Mouse (Mus musculus) embryonic fibroblast, embryonic 13.5 days (primary cell): Measurements from ENCODE around the gene Arhgap20.

Experiments used
- CTCF ChIP-seq: IDR thresholded peaks from 2 replicates; pipeline ENCODE4 v1.5.1; 2011; ENCODE audit warnings: mild to moderate bottlenecking, control low read depth, low read length, moderate library complexity, borderline replicate concordance; ENCODE audit not compliant: insufficient read depth
- POLR2A ChIP-seq: IDR thresholded peaks from 2 replicates; pipeline ENCODE4 v1.6.1; 2011; ENCODE audit warnings: low read depth, mild to moderate bottlenecking, control low read depth, low read length, moderate library complexity

DNA sequence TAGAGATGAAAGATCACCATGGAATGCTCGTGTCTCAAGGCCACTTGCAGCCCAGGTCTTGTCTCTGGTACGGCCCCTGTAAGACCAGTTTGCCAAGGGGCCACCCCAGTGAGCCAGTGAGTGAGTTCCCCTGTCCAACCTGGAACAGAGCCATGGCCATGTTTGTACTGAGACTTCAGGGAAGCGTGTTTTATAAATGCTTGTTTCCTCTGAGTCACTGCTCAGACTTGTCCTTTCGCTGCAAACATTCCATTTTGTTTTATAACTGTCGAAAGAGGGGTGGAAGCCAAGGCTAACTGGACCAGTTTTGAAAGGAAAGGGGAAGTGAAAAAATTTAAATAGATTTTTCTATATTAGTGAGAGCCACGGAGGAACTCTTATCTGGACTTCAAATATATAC lies 37.2 kb upstream of the Arhgap20 start:
- TF ChIP-seq CTCF = no peak
- TF ChIP-seq POLR2A = no peak
